Mouse (Mus musculus): ENCODE measurements around the gene Dazap1. TPM values are rescaled to one million over a fixed set of nuclear protein-coding genes. Genes with fewer than 3 reads are reported as not detected.

The Dazap1 gene
- polyA plus RNA-seq, 1 experiment from 2014 or later, result 42.3 TPM

GRCm38 (mm10) chr10:80317011-80317410, 55.7 kb downstream of the Dazap1 start:
- DNase-seq (ENCODE audit: low spot score) (no peak), ATAC-seq (ENCODE audit: low read depth) (no peak)
- no peak overlapping the region for H3K27ac ChIP-seq (replicated peaks; ENCODE audit: low read depth, low read length)
- peaks cover 3% of the 10 kb centered on the region; the same call in 1 of the 2 replicates for H3K4me1 ChIP-seq (ENCODE audit: control insufficient read depth, insufficient read depth, low read length)
- no peaks in the 10 kb centered on the region for H3K9me3 ChIP-seq (ENCODE audit: control insufficient read depth, low read length)
- no peak overlapping the region for H3K4me2 ChIP-seq (ENCODE audit: low read depth, low read length)
- H3K4me3 ChIP-seq (ENCODE audit: low read depth, low read length), result no peak overlapping the region
- 56% methylated on average over 9 of the region's 10 CpGs for WGBS
- peaks cover 10% of the 10 kb centered on the region; the same call in 1 of the 2 replicates for H3K36me3 ChIP-seq (ENCODE audit: control insufficient read depth, insufficient read depth, low read length)
- H3K27me3 ChIP-seq (replicated peaks; ENCODE audit: control insufficient read depth, insufficient read depth, low read length), result peaks cover 53% of the 10 kb centered on the region
- no peak overlapping the region for H3K9ac ChIP-seq (ENCODE audit: low read depth, low read length)

- DNase-seq (ENCODE audit: low spot score), result peak; percentile 96
- H3K27ac ChIP-seq (replicated peaks; ENCODE audit: low read depth, low read length), result peak within 1 kb of the TSS; percentile 80
- H3K9me3 ChIP-seq (ENCODE audit: control insufficient read depth, low read length), result no peaks in the 10 kb centered on the region
- peak within 1 kb of the TSS; percentile 71 for H3K4me2 ChIP-seq (ENCODE audit: low read depth, low read length)
- H3K4me3 ChIP-seq (ENCODE audit: low read depth, low read length), result peak within 1 kb of the TSS; percentile 78
- peaks cover 10% of the 10 kb centered on the region; the same call in 1 of the 2 replicates for H3K36me3 ChIP-seq (ENCODE audit: control insufficient read depth, insufficient read depth, low read length)
- peak within 1 kb of the TSS; percentile 76 for H3K9ac ChIP-seq (ENCODE audit: low read depth, low read length)
- H3K27me3 ChIP-seq (replicated peaks; ENCODE audit: control insufficient read depth, insufficient read depth, low read length), result peaks cover 20% of the 10 kb centered on the region
- peak; percentile 67 for ATAC-seq (ENCODE audit: low read depth)
- under 1% methylated on average over 25 of the region's 34 CpGs for WGBS
- peaks cover 8% of the 10 kb centered on the region for H3K4me1 ChIP-seq (ENCODE audit: control insufficient read depth, insufficient read depth, low read length)
Measured at GRCm38 (mm10) chr10:80320340-80320760, 59.1 kb downstream of the Dazap1 start, which contains the start of gene 2310011J03Rik. Gene 2310011J03Rik (minus strand): TSS chr10:80320537.

DNA sequence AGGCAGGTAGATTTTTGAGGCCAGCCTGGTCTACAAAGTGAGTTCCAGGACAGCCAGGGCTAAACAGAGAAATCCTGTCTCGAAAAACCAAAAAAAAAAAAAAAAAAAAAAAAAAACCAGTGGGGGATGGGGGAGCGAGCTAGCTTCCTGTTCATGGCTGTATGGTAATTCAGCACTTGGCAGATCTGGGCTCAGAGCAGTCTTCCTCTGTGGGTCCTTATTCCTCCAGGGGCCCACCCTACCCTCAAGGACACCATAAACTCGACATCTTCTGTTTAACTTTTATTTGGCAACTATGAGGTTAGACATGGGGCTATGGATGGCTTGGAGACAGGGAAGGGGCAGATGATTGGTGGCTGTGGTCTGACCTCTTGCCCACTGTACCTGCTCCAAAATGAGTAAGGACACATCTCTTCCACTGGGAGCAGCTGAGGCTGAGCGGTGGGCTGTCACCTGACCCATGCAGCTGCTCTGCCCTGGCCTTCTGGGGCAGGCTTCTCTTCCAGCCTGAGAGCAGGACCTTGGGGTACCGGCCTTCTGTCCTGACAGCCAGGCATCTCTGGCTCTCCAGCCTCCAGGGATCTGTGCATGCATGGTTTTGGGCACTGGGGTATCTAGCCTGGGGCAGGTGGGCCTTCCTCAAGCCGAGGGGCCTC, 59.9 kb downstream of the Dazap1 start:
- ATAC-seq (ENCODE audit: low read depth) (no peak), DNase-seq (ENCODE audit: low spot score) (no peak)
- Histone ChIP-seq H3K4me1 (ENCODE audit: control insufficient read depth, insufficient read depth, low read length) (peaks cover 8% of the 10 kb centered on the region), H3K36me3 (ENCODE audit: control insufficient read depth, insufficient read depth, low read length) (peaks cover 10% of the 10 kb centered on the region; the same call in 1 of the 2 replicates), H3K4me3 (ENCODE audit: low read depth, low read length) (no peak overlapping the region), H3K27me3 (replicated peaks; ENCODE audit: control insufficient read depth, insufficient read depth, low read length) (peaks cover 12% of the 10 kb centered on the region), H3K9me3 (ENCODE audit: control insufficient read depth, low read length) (no peaks in the 10 kb centered on the region), H3K4me2 (ENCODE audit: low read depth, low read length) (no peak overlapping the region), H3K9ac (ENCODE audit: low read depth, low read length) (no peak overlapping the region), H3K27ac (replicated peaks; ENCODE audit: low read depth, low read length) (no peak overlapping the region)
- WGBS, result 76% methylated on average over 5 of the region's 6 CpGs

DNA sequence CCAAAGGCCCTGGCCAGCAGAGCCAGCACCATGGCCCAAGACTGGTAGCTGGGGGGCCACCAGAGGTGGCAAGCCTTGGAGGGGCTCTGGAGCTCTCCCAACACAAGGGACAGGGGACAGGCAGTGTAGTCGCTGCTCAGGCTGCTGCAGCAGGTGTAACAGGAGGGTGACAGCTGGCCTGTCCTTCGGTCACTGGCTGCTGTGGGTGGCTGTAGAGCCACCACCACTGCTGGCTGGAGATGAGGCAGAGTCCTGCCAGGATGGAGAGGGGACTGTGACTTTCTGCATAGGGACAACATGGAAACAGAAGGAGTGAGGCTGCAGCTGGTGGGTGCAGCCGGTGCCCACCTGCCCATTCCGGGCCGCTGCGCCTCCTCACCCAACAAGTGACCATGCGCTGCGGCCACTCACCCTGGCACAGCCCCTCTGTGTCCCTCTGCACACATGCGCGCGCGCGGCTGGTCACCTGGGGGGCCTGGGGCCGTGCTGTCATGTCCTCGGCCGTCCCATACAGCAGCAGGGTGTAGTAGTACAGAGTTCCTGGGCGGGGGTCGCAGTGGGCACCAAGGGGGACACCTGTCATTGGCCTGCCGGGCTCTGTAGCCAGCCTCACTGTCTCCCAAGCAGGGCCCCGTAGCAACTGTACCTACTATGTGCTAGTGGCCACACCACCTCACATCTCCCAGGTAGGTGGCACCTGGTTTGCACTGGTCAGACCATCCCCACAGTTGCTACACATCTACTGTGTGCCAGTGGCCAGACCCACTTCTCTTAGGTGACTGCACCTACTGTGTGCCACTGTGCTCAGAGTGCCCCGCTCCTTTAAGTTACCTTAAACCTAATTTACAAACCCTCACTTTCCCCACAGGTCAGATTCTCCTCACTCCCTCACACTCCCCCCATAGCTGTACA, 60.6 kb downstream of the Dazap1 start:
- WGBS, result 91% methylated on average over 16 of the region's 21 CpGs
- peak overlapping the region; percentile 62; the same call in 1 of the 2 replicates for H3K4me3 ChIP-seq (ENCODE audit: low read depth, low read length)
- H3K4me1 ChIP-seq (ENCODE audit: control insufficient read depth, insufficient read depth, low read length), result peaks cover 8% of the 10 kb centered on the region

DNA sequence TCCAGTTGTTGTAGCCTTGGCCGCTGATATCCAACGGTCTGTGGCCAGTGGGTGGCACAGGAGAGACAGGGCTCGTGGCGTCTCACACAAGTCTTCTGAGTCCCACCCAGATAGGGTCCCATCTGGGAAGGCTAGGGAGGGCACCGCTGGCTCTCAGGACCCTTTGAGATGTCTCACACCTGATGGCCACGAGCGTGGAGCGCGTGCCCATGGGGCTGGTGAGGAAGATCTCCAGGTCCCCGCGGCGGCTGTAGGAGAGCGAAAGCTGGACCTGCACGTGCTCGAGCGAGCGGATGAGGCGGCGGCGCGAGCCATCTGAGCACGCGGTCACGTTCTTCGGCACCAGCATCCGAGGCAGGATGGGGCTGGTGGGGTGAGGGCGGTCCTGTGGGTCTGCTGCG, 61.5 kb downstream of the Dazap1 start:
- Histone ChIP-seq H3K4me1 (ENCODE audit: control insufficient read depth, insufficient read depth, low read length) (peaks cover 8% of the 10 kb centered on the region), H3K36me3 (ENCODE audit: control insufficient read depth, insufficient read depth, low read length) (peaks cover 9% of the 10 kb centered on the region; the same call in 1 of the 2 replicates), H3K9ac (ENCODE audit: low read depth, low read length) (peak overlapping the region; percentile 68), H3K4me3 (ENCODE audit: low read depth, low read length) (peak overlapping the region; percentile 62), H3K27me3 (replicated peaks; ENCODE audit: control insufficient read depth, insufficient read depth, low read length) (no peaks in the 10 kb centered on the region), H3K4me2 (ENCODE audit: low read depth, low read length) (peak overlapping the region; percentile 98), H3K9me3 (ENCODE audit: control insufficient read depth, low read length) (no peaks in the 10 kb centered on the region), H3K27ac (replicated peaks; ENCODE audit: low read depth, low read length) (no peak overlapping the region)
- no peak for DNase-seq (ENCODE audit: low spot score)
- no peak; the same call in 1 of the 2 replicates for ATAC-seq (ENCODE audit: low read depth)
- WGBS, result 5% methylated on average over 27 of the region's 28 CpGs

More for the DNA sequence above, 60.6 kb downstream of the Dazap1 start:
- Histone ChIP-seq H3K9me3 (ENCODE audit: control insufficient read depth, low read length) (no peaks in the 10 kb centered on the region), H3K36me3 (ENCODE audit: control insufficient read depth, insufficient read depth, low read length) (peaks cover 10% of the 10 kb centered on the region; the same call in 1 of the 2 replicates), H3K27ac (replicated peaks; ENCODE audit: low read depth, low read length) (no peak overlapping the region), H3K4me2 (ENCODE audit: low read depth, low read length) (peak overlapping the region; percentile 98), H3K27me3 (replicated peaks; ENCODE audit: control insufficient read depth, insufficient read depth, low read length) (peaks cover 4% of the 10 kb centered on the region; the same call in 1 of the 2 replicates), H3K9ac (ENCODE audit: low read depth, low read length) (no peak overlapping the region)
- ATAC-seq (ENCODE audit: low read depth) (no peak), DNase-seq (ENCODE audit: low spot score) (no peak)

- peak overlapping the region; percentile 62 for H3K4me3 ChIP-seq (ENCODE audit: low read depth, low read length)
- peak overlapping the region; percentile 68 for H3K9ac ChIP-seq (ENCODE audit: low read depth, low read length)
- H3K4me2 ChIP-seq (ENCODE audit: low read depth, low read length), result peak overlapping the region; percentile 98
- H3K4me1 ChIP-seq (ENCODE audit: control insufficient read depth, insufficient read depth, low read length), result peaks cover 8% of the 10 kb centered on the region
- DNase-seq (ENCODE audit: low spot score) (peak; percentile 30), ATAC-seq (ENCODE audit: low read depth) (peak; percentile 49)
- under 1% methylated on average over 28 of the region's 46 CpGs for WGBS
- H3K9me3 ChIP-seq (ENCODE audit: control insufficient read depth, low read length), result no peaks in the 10 kb centered on the region
- H3K36me3 ChIP-seq (ENCODE audit: control insufficient read depth, insufficient read depth, low read length), result peaks cover 7% of the 10 kb centered on the region; the same call in 1 of the 2 replicates
- no peak overlapping the region for H3K27ac ChIP-seq (replicated peaks; ENCODE audit: low read depth, low read length)
- no peaks in the 10 kb centered on the region for H3K27me3 ChIP-seq (replicated peaks; ENCODE audit: control insufficient read depth, insufficient read depth, low read length)
Measured at GRCm38 (mm10) chr10:80323261-80324119, 62.2 kb downstream of the Dazap1 start.

- Histone ChIP-seq H3K9ac (ENCODE audit: low read depth, low read length) (no peak overlapping the region), H3K27ac (replicated peaks; ENCODE audit: low read depth, low read length) (no peak overlapping the region), H3K9me3 (ENCODE audit: control insufficient read depth, low read length) (no peaks in the 10 kb centered on the region), H3K4me1 (ENCODE audit: control insufficient read depth, insufficient read depth, low read length) (peaks cover 9% of the 10 kb centered on the region), H3K27me3 (replicated peaks; ENCODE audit: control insufficient read depth, insufficient read depth, low read length) (no peaks in the 10 kb centered on the region), H3K4me2 (ENCODE audit: low read depth, low read length) (peak overlapping the region; percentile 98), H3K36me3 (ENCODE audit: control insufficient read depth, insufficient read depth, low read length) (no peaks in the 10 kb centered on the region), H3K4me3 (ENCODE audit: low read depth, low read length) (peak overlapping the region; percentile 62)
- ATAC-seq (ENCODE audit: low read depth) (no peak), DNase-seq (ENCODE audit: low spot score) (no peak)
- 68% methylated on average over 17 of the region's 17 CpGs for WGBS
Measured at GRCm38 (mm10) chr10:80324120-80325037, 63.1 kb downstream of the Dazap1 start.

Data from embryonic facial prominence, embryonic 14.5 days (tissue).